Mouse (Mus musculus): ENCODE measurements around the gene Fam160a2.
"Not testable (repeated sequence)": the region's sequence is repeated elsewhere in the genome, so short reads cannot be mapped to it uniquely, and the experiment has no call there.

The Fam160a2 gene

GRCm38 (mm10) chr7:105394606-105395005, 5.2 kb downstream of the Fam160a2 start:
- no peak for DNase-seq (ENCODE audit: low spot score in 2 of 2)

- DNase-seq (ENCODE audit: low spot score in 2 of 2): no peak
Measured at GRCm38 (mm10) chr7:105390236-105390635, 9.6 kb downstream of the Fam160a2 start.

GRCm38 (mm10) chr7:105387696-105388095, 12.2 kb downstream of the Fam160a2 start:
- DNase-seq (ENCODE audit: low spot score in 2 of 2): no peak

- no peak for DNase-seq (ENCODE audit: low spot score in 2 of 2)
Measured at GRCm38 (mm10) chr7:105380329-105380728, 19.5 kb downstream of the Fam160a2 start.

- DNase-seq (ENCODE audit: low spot score in 2 of 2): no peak
Measured at GRCm38 (mm10) chr7:105374866-105375265, 25.0 kb downstream of the Fam160a2 start, which contains the start of gene Gm5901. Gm5901 (plus strand) TSS chr7:105375038.

- DNase-seq (ENCODE audit: low spot score in 2 of 2): no peak
Measured at GRCm38 (mm10) chr7:105373976-105374375, 25.9 kb downstream of the Fam160a2 start.

GRCm38 (mm10) chr7:105373509-105373908, 26.3 kb downstream of the Fam160a2 start:
- no peak for DNase-seq (ENCODE audit: low spot score in 2 of 2)

GRCm38 (mm10) chr7:105372912-105373311, 26.9 kb downstream of the Fam160a2 start:
- peak in 1 of 2 experiments; percentile 29 for DNase-seq (ENCODE audit: low spot score in 2 of 2)

GRCm38 (mm10) chr7:105368521-105368920, 31.3 kb downstream of the Fam160a2 start:
- no peak for DNase-seq (ENCODE audit: low spot score in 2 of 2)

GRCm38 (mm10) chr7:105367930-105368329, 31.9 kb downstream of the Fam160a2 start, which contains the start of gene Olfr692:
Olfr692 (plus strand) TSS chr7:105368230.
- no peak for DNase-seq (ENCODE audit: low spot score in 2 of 2)

- no peak for DNase-seq (ENCODE audit: low spot score in 2 of 2)
Measured at GRCm38 (mm10) chr7:105367268-105367667, 32.6 kb downstream of the Fam160a2 start.

GRCm38 (mm10) chr7:105361713-105362112, 38.1 kb downstream of the Fam160a2 start:
- no peak for DNase-seq (ENCODE audit: low spot score in 2 of 2)

- not testable (repeated sequence) for DNase-seq (ENCODE audit: low spot score in 2 of 2)
Measured at GRCm38 (mm10) chr7:105356487-105356886, 43.4 kb downstream of the Fam160a2 start.

- DNase-seq (ENCODE audit: low spot score in 2 of 2): not testable (repeated sequence)
Measured at GRCm38 (mm10) chr7:105356064-105356463, 43.8 kb downstream of the Fam160a2 start.

GRCm38 (mm10) chr7:105342752-105343151, 57.1 kb downstream of the Fam160a2 start:
- no peak for DNase-seq (ENCODE audit: low spot score in 2 of 2)

GRCm38 (mm10) chr7:105342170-105342569, 57.7 kb downstream of the Fam160a2 start, which contains the start of gene Olfr691:
Olfr691 (minus strand) TSS chr7:105342270.
- no peak for DNase-seq (ENCODE audit: low spot score in 2 of 2)

GRCm38 (mm10) chr7:105334004-105334403, 65.8 kb downstream of the Fam160a2 start, which contains the start of gene Olfr690:
Olfr690 (minus strand) TSS chr7:105334104.
- DNase-seq (ENCODE audit: low spot score in 2 of 2): no peak

- DNase-seq (ENCODE audit: low spot score in 2 of 2): no peak
Measured at GRCm38 (mm10) chr7:105325302-105325701, 74.6 kb downstream of the Fam160a2 start.
